ENCODE assay signal across 17 mouse cellular contexts in genomic region chr6:32955481-32955880, GRCm38 (mm10).
"Had no signal": no experiment of that assay in that cellular context is flagged by ENCODE, and none has a peak within 500 bp of the region (broad histone marks: within the 10 kb centered on the region; RNA-seq: fewer than 3 reads in every experiment).

No protein-coding gene starts in this region.

- H3K9me3 ChIP-seq: lung, embryonic 15.5 days; midbrain, embryonic 10.5 days; midbrain, embryonic 12.5 days; neural tube, embryonic 13.5 days; neural tube, embryonic 15.5 days had no signal

- ATAC-seq: lung, postnatal 0 days; midbrain, embryonic 16.5 days had no signal

- H3K4me3 ChIP-seq: lung, embryonic 15.5 days; midbrain, embryonic 10.5 days; midbrain, embryonic 12.5 days; myocyte; neural tube, embryonic 13.5 days; neural tube, embryonic 15.5 days had no signal

- DNase-seq: lung, adult 2 months; lung, postnatal 4 days; right cerebral cortex, adult 18-20 months; right cerebral cortex, postnatal 25 days; right cerebral cortex, postnatal 4 days; spleen, adult 18-20 months; thymus, adult 18-20 months; thymus, postnatal 14 days; thymus, postnatal 36 days had no signal

- H3K27ac ChIP-seq: lung, embryonic 15.5 days; midbrain, embryonic 10.5 days; midbrain, embryonic 12.5 days; neural tube, embryonic 13.5 days; neural tube, embryonic 15.5 days had no signal

- H3K9ac ChIP-seq: lung, embryonic 15.5 days; midbrain, embryonic 12.5 days; neural tube, embryonic 13.5 days; neural tube, embryonic 15.5 days had no signal

- H3K36me3 ChIP-seq: lung, embryonic 15.5 days; midbrain, embryonic 10.5 days; midbrain, embryonic 12.5 days; neural tube, embryonic 13.5 days; neural tube, embryonic 15.5 days had no signal

- H3K27me3 ChIP-seq: lung, embryonic 15.5 days; midbrain, embryonic 12.5 days; neural tube, embryonic 13.5 days; neural tube, embryonic 15.5 days had no signal

- H3K4me2 ChIP-seq: lung, embryonic 15.5 days; midbrain, embryonic 12.5 days; neural tube, embryonic 13.5 days; neural tube, embryonic 15.5 days had no signal
